Mouse (Mus musculus) cerebral cortex, adult 2 months (tissue): ENCODE measurements around the gene Tubb4a.

Experiments used
- WGBS: fragments of 180-500 bp; shearing (Covaris S2); methylation state at CpG from one replicate; pipeline ENCODE4 v1.1.7; 2018; 5-methylcytosine and 5-hydroxymethylcytosine counted together

Gene Tubb4a

GRCm38 (mm10) chr17:57102276-57102675 is 14.7 kb upstream of the Tubb4a start:
- WGBS: 76% methylated on average over 2 of the region's 2 CpGs

GRCm38 (mm10) chr17:57099629-57100325 is 12.2 kb upstream of the Tubb4a start:
- WGBS: 13% methylated on average over 10 of the region's 10 CpGs

- WGBS: 77% methylated on average over 5 of the region's 5 CpGs
These were observed 10.7 kb upstream of the Tubb4a start for GRCm38 (mm10) chr17:57098321-57098720.

- WGBS: 0% methylated on average over 11 of the region's 11 CpGs
These were observed 9.0 kb upstream of the Tubb4a start for GRCm38 (mm10) chr17:57096623-57096920.

- WGBS: 2% methylated on average over 18 of the region's 19 CpGs
These were observed 8.5 kb upstream of the Tubb4a start for GRCm38 (mm10) chr17:57095855-57096622.

- WGBS: 100% methylated on average over 3 of the region's 3 CpGs
These were observed 6.6 kb upstream of the Tubb4a start for GRCm38 (mm10) chr17:57094222-57094621.

GRCm38 (mm10) chr17:57085970-57086757 is 1.4 kb downstream of the Tubb4a start:
- 65% methylated on average over 11 of the region's 11 CpGs for WGBS

DNA sequence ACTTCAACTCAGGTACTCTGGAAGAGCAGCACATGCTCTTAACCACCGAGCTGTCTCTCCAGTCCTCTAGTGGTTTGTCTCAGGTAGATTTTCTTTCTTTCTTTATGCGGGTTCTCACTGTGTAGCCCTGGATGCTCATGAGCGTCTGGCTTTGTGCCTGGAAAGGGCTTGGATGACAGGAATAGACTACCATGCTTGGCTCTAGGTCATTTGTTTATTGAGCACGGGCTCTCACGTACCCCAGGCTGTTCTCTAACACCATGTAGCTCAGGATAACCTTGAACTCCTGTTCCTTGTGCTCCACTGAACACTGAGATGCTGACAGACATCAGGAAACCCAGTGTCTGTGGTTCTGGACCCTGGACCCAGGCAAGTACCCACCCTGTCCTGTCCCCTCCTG is 5.1 kb downstream of the Tubb4a start:
- 42% methylated on average over 5 of the region's 5 CpGs for WGBS

GRCm38 (mm10) chr17:57081234-57081842 is 6.2 kb downstream of the Tubb4a start:
- 84% methylated on average over 31 of the region's 31 CpGs for WGBS

- 81% methylated on average over 3 of the region's 3 CpGs for WGBS
These were observed 7.7 kb downstream of the Tubb4a start for GRCm38 (mm10) chr17:57079919-57080318.

- WGBS: 60% methylated on average over 6 of the region's 6 CpGs
These were observed 9.2 kb downstream of the Tubb4a start, which contains the start of gene Dennd1c for GRCm38 (mm10) chr17:57078336-57078735. TSS of gene Dennd1c (minus strand) at chr17:57078514.

- 73% methylated on average over 3 of the region's 3 CpGs for WGBS
These were observed 10.7 kb downstream of the Tubb4a start for GRCm38 (mm10) chr17:57076916-57077315.

DNA sequence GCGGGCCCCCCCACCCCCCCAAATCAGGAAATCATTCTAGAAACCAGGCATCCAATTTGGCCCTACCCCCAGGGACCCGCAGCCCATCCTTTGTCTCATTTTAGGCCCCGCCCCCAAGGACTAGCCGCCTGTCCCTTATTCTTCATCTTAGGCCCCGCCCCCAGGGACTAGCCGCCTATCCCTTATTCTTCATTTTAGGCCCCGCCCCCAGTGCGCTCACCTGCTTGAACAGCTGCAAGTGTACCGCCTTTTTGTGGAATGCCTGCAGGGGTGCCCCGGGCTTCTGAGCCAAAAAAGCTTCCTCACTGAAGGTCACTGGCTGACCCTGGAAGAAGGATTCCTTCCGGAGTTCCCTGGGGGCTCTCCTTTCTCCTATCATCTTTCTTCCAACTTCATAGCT is 16.9 kb downstream of the Tubb4a start:
- 22% methylated on average over 11 of the region's 11 CpGs for WGBS

DNA sequence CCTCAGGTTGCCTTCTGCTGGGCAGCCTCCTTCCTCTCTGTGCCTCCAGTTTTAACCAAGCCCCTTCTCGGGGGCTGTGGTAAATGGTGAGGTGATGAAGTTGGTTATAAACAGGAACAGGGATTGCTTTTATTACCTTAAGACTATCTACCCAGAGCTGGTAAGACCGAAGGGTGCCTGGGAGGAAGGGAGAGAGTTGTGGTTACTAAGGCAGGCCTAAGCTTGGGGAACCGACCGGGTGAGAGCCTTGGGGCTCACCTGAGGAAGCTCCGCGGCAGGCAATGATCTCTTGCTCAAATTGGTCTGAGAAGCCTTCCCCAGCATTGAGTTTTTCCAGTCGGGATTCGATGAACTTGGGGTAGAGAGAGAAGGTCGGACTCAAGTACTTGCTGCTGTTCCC is 17.3 kb downstream of the Tubb4a start:
- WGBS: 43% methylated on average over 9 of the region's 9 CpGs

GRCm38 (mm10) chr17:57066908-57067307 is 20.7 kb downstream of the Tubb4a start:
- 75% methylated on average over 5 of the region's 5 CpGs for WGBS

GRCm38 (mm10) chr17:57063031-57063430 is 24.6 kb downstream of the Tubb4a start:
- WGBS: 49% methylated on average over 8 of the region's 8 CpGs

DNA sequence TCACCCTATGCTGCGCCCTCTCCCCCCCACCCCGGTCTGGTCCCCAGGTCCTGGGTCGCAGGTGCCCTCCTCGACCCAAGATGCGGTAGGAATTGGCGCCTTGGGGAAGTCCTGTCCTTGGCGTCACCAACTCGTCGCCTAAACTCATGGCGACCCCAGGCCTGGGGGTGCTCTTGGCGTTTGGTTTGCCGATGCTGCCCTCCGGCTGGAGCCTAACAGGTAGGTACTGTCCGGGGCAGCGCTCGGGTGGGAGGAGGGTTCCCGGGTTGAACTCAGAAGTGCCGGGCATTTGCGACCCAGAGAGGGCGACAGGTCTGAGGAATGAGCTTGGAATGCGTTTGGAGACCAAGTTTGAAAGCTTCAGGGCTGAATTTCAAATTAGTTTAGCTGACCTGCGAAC is 25.0 kb downstream of the Tubb4a start:
- 6% methylated on average over 22 of the region's 22 CpGs for WGBS

DNA sequence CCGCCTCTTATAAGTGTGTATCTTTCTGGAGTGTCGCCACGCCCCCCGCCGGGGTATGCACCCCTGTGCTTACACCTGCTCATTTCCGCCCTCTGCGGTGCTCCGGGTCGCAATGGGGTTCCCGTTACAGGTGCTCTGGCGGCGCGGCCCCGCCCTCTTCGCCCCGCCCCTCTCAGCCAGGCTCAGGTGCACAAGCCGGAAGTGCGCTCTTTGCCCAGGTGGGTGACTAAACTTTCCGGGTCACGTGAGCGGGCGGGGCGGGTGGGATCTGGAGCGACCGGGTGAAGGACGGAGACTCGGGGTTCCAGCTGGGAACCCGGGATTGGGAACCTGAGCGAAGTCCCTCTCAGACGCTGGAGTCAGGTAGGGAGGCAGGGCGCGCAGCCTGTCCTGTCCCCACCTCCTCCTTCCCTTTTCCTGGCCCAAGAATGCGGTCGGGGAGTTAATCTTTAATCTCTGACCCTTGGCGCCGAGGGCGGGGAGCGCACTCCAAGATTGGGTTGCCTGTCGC is 25.5 kb downstream of the Tubb4a start:
- 2% methylated on average over 39 of the region's 39 CpGs for WGBS

GRCm38 (mm10) chr17:57061069-57061468 is 26.5 kb downstream of the Tubb4a start:
- WGBS: 40% methylated on average over 10 of the region's 10 CpGs

GRCm38 (mm10) chr17:57060231-57060801 is 27.3 kb downstream of the Tubb4a start:
- under 1% methylated on average over 44 of the region's 44 CpGs for WGBS

DNA sequence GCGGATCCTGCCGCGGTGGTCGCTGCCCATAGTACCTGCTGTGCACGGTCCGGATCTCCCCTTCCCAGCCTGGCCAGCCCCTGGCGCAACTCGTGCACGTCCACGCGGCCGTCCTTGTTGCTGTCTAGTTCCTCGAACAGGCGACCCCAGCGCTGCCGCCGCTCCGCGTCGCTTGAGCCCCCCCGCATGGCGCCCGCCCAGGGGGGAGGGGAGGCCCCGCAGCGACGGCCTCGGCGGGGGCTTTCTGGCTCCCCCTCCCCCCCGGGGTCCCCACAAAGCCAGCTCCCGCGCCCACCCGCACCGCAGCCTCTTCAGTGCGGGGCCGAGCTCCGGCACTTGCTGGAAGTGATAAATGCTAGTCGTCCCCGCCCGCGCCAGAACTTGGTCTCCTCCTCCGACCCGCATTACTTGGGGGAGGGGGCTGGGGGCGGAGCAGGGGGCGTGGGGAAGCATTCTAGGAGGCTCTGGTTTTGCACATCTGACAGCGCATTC is 28.1 kb downstream of the Tubb4a start, which contains the start of gene Slc25a23:
Gene Slc25a23, minus strand, starts transcription at position 378 of the 492 bp plus-strand sequence.
- WGBS: under 1% methylated on average over 45 of the region's 45 CpGs
